Mouse (Mus musculus) cerebellum, adult 11 months (tissue): Measurements from ENCODE around the gene Col23a1.

Experiments used
- DNase-seq: peaks from one replicate; pipeline ENCODE4 v3.0.0; 2022

Col23a1 gene

DNA sequence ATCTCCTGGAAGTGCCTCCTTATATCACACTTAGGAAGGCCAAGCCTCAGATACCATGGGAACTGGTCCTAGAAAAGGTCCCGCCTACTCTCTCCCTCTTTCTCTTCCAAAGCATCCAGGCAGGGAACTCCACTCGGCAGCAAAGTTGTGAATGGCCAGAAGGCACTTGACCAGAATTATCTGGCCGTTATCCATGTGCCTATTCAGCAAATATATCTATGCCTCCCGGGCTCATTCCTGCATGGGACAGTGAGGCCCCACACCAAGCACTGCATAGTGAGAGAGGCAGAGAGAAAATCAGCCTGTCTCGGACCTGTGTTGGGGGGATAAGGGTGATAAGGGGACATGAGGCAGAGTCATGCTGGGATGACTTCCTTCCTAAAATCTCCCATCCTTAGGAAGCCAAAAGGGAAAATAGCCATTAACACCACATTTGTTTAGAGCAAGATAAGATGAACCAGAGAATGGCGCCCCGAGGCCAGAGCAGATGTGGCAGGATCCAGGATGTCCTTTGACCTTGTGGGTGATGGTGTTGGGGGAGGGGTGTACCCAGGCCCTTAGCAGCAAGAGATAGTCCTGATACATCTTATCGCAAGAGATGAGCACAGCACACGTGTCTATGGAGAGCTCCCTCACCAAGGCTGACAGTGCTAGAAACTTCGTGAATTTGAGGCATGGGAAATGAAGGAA, 196.2 kb downstream of the Col23a1 start:
- no peak for DNase-seq

DNA sequence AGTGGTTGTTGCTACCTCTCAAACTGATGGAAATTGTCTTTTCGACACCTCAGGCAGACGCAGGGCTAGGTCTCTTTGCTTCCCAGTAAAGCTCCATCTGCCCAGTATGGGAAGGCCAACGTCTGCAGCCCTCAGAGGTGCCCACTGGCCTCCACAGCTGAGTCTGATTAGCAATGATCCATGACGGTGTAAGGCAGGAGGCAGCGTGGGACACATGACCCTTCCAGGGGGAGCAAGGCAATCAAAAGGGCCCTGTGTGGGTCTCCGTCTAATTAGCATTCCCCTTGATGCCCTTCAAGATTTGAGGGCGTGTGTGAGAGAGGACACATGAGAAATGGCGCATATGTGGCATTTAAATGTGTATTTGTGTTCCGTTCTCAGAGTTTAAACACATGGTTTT, 199.1 kb downstream of the Col23a1 start:
- no peak for DNase-seq

DNA sequence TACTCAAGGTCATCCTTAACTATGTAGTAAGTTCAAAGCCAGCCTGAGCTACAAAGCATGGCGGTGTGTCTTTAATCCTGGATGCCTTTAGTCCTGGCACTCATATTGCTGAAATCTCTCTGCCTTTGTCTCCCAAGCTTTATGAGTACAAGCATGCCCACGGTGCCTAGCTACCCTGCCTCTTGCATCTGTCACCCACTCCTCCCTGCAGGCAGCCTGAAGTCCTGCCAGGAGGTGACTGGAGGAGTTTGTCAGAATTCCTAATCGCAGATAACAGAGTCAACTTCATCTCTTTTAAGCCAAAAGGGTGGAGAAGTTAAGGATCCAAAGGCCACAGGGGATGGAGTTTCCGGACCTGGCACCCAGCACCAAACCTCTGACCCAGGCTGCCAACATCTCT, 203.7 kb downstream of the Col23a1 start:
- DNase-seq: no peak

DNA sequence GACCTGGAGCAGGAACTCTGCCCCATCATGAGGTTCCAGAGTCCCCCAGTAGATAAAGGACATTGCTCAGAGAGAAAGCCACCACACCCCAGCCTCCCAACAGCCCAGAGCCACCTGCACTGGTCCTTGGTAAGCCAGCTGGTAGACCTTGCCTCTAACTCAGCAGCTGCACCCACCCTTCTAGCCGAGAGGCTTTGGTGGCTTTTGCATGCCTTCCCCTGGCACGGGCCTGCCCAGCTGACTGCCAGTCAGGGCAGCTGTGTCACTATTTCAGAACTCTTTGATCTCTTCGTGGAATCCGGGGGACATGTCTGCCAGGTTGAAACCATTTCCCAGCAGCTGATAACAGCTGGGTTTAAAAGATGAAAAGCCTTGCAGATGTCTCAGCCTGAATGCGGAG, 204.5 kb downstream of the Col23a1 start:
- DNase-seq: no peak

DNA sequence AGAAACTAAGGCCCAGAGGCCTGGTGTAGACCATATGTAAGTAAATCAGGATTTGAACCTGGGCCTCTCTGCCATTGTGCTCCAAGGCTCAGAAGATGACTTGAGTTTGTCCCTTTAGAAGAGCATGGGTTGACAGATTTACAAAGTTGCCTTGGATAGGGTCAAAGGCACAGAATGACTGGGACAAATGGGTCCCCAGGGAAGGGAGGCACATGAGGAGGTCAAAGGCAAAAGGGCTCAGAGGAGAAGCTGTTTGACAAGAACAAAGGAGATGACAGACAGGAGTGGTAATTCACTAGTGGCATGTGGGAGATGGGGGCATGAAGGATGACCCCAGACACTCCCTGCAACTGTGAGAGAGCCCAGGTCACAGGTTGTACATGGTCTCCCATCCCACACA, 210.1 kb downstream of the Col23a1 start:
- DNase-seq: no peak

DNA sequence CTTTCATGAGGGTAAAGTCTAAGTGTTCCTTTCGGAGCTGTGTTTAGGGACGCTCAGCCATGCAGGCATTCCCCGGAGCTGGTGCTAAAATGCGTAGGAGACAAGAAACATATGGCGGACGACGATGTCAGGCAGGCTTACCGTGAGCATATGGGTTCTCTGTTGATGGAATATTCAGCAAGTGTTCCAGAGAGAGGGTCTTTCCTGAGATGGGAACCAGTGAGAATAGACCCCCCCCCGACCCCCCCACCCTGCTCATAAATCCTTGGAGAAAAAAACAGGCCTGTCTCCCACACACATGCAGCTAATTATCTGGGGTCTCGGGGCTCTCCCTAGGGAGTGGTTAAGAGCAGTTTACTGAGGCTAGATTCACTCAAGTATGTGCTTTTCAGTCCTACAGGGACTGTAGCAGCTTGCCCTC, 212.7 kb downstream of the Col23a1 start:
- no peak for DNase-seq

DNA sequence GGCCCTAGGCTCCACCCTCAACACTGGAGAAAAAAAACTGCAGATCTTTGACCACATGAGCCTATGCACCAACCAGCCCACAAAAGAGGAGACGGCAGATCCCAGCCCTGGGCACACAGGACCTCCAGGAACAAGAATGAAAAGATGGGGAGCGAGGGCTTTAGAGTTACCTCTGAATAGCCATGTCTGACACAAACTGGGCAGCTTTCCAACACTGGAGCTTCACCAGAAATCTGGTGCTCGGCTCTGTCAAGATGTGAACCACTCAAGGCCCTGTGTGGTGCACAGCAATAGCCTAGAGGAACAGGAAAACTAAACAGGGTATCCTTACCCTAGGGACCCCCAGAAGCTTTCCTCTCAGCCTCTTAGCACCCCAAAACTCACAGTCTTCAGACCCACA, 215.2 kb downstream of the Col23a1 start:
- DNase-seq: no peak

DNA sequence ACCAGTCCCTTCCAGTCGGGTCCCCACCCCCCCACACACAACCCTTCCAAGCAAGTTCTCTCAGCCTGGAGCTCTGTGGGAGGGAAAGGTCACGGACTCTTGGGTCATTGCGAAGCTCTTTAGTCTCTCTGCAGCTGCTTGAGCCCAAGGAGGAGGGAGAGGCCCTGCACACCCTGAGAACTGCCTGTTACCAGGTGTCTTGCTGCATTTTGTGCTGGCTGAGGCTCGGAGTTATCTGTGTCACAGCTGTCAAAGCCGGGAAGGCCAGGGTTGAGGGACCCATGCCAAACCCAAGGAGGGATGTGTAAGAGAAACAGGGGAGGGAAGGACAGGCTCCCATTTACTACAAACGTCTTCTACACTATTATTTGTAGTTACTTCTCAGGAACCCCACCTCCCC, 218.3 kb downstream of the Col23a1 start:
- no peak for DNase-seq

DNA sequence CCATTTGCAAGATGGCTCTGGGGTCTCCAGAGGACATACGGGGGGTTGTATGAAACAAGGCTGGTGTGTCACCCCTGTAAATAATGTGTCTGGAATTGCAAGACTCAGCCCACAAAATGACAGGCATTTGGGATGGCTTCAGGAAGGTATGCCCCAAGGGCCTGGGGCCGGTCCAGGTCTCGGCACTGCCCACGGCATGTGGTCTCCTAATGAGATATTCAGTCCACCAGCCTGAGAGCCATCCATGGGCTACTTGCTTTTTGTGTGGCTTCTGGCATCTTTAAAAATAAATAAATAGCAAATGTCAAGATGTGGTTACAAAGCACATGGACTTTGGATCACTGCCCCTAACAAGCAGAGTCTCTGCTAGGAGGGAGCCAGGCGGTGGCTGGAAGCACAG, 219.5 kb downstream of the Col23a1 start:
- DNase-seq: no peak

DNA sequence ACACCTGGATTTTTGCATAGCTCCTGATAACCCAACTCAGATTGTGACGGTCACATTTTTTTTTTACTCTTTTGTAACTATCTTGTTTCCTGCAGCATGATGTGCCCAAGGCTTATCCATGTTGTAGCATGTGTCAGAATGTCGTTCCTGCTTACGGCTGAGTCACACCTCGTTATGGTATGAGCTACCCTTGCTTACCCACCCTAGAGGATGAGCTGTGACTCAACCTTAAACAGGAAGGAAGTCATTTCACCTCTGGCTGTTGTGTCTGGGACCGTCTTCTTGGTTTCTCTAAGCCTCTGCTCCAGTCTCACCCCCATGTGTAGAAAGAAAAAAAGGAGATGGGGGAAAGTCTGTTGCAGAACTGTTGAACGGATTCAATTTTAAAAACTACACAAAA, 223.3 kb downstream of the Col23a1 start:
- DNase-seq: no peak

DNA sequence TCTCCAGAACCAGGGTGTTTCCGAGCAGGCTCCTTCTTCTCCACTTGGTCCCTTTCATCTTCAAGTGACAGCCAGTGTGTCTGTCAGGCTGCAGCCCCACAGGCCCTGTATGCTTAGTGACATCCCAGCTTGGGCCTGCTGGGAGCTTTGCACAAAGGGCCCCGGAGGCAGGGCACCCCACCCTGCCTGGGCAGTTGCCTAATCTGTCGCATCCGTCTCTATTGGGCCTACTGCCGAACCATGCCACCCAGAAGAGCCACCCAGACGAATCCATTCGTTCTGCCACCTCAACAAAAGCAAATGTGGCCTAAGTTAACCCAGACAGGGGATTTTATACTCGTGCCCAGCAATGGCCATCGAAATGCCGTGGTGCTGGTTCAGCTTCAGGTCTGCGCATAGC, 225.6 kb downstream of the Col23a1 start:
- no peak for DNase-seq

DNA sequence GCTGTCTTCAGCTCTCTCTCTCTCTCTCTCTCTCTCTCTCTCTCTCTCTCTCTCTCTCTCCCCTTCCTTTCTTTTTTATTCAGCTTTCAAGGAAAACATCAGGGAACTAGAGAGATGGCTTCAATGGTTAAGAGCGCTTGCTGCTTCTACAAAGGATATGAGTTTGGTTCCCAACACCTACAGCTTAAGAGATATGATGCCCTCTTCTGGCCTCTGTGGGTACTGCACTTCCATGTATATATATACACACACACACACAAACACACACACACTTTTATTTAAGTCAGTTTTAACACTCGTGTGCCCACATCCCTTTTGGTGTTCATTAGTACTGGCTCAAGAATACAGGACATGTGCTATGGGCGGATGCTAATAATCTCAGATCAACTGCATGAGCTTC, 228.4 kb downstream of the Col23a1 start:
- DNase-seq: no peak

DNA sequence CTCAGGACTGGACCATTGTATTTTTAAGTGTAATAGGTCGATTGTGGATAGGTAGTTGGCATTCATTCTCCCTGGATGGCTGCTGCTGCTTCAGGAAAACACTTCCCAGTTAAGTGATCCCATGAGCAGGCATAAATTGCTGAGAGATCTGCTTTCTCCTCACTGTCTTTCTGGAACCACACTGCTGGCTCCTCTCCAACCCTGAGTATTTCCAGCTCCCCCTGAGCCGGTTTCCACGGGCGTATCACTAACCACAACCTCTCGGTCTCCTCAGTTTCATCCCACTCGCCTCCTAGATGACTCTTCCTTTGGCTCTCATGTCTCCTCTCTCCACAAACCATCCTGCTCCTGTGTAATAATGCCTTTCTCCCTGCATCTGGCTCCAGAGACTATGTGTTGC, 228.9 kb downstream of the Col23a1 start:
- DNase-seq: no peak

DNA sequence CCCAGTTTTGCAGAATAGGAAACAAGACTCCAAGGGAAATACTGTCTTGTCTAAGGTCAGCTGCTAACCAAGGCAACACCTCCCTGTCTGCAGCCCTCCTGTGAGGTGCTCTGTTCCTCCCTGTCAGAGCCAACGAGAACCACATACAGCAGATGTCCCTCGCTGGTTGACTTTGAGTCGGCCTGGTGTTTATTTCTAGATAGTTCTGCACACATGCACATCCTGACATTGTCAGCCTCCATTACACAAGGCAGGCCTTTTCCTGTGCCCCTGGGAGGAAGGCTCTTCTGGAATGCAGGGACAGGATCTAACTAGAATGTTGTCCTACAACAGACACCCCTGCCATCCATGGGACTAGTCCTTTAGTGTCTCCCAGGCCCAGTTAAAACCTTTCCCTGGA, 231.7 kb downstream of the Col23a1 start:
- DNase-seq: no peak

DNA sequence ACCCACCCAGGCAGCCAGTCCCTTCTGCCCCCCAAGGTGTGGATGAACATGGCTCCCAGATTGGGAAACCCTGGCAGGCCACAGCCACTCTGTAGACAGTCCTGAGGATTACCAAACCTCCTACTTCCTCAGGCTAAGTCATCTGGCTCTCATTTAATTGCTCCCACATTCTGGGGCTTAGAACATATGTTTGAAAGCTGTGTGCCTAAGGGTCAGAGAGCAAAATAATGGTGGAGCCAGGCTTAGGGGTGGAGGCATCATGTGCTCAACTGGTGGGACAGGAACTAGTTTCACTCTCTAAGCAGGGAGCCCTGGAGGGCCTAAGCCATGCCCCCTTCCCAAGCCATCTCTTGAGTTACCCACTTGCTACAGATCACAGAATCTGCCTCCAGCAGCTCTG, 233.5 kb downstream of the Col23a1 start:
- no peak for DNase-seq

DNA sequence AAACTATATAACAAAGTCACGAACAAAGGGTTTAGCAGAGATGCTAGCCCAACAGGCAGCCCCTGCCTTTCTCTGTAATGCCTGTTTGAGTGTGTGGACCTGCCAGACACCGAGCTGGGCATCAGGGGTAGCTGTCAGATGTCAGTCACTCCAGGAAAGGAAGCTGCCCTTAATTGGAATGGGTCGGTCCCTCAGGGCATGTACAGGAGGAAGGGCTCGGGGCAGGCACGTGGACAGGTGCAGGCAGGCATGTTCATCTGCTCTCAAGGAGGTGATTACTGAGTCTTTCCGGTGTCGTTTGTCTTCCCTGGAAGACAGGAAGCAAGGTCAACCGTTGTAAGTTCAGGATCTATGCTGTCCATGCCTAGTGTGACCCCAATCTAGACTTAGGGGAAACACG, 233.9 kb downstream of the Col23a1 start:
- no peak for DNase-seq

DNA sequence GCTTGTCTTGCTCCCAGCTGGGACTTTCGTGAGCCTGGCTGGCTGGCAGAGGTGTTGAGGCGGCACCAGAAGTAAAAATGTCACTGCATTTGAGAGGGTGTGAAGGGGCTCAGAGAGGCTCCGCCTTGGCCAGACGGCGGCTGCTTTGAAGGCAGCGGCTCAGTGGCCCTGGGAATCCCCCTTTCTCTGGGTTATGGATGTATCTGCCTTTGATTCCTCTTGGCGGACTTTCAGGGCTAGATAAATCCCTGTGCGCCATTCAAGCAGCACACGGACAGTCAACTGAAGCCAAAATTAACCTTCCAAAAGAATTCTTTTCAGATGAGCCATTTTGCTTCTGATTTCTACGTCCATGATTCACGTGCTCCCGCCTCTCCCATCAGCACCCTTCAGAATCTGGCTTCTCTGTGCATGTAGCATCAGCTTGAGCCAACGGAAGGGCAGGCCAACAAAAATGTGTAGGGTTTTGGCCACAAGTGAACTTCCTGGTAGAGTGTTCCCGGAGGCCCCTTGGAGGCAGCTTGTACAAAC, 237.0 kb downstream of the Col23a1 start:
- no peak for DNase-seq

DNA sequence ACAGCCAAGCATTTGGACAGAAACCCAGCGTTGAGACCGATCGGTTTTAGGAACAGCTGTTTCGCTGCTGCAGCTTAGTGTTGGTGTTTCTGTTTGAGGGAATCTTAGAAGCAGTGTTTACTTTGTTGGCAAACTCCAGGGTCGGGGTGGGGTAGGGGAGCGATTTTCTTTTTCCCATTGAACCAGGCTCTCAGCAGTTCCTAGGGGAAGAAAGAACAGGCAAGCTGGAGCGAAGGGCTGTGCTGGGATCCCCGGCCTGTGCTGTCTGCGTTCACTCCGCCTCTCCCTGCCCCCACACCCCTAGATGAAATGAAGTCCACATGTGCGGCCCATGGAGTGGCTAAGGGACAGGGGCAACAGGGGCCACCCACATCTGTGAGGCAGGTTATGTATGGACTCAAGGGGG, 243.4 kb downstream of the Col23a1 start:
- no peak for DNase-seq

DNA sequence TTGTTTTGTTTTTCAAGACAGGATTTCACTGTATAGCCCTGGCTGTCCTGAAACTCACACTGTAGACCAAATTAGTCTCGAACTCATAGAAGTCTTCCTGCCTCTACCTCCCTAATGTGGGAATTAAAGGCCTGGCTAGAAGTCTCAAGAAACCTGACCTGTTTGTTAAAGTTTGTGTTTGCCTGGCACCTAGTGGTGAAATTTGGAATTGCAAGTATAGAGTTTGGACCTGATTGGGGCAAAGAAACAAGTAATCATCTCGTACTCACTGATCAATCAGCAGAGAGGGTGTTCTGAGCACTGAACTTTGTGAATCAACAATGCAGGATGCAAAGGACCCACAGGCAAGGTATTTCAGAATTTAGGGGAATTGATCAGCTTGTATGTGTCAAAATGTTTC, 244.6 kb downstream of the Col23a1 start:
- peak; percentile 27 for DNase-seq

DNA sequence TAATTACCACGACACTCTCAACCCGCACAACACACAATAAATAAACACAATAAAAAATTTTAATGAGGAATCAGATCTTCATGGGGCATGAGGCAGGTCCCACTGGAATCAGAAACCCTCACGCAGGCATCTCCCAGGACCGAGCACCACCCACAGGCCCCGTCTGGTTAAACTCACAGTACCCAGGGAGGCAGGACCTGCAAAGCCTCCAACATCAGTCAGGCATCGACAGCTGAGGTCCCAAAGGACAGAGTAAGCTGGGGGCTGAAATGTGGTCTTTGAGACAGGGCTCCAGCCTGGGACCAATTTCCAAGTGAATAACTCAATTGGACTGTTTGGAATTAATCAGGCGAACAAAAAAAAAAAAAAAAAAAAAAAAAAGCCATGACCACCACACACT, 248.7 kb downstream of the Col23a1 start:
- no peak for DNase-seq

DNA sequence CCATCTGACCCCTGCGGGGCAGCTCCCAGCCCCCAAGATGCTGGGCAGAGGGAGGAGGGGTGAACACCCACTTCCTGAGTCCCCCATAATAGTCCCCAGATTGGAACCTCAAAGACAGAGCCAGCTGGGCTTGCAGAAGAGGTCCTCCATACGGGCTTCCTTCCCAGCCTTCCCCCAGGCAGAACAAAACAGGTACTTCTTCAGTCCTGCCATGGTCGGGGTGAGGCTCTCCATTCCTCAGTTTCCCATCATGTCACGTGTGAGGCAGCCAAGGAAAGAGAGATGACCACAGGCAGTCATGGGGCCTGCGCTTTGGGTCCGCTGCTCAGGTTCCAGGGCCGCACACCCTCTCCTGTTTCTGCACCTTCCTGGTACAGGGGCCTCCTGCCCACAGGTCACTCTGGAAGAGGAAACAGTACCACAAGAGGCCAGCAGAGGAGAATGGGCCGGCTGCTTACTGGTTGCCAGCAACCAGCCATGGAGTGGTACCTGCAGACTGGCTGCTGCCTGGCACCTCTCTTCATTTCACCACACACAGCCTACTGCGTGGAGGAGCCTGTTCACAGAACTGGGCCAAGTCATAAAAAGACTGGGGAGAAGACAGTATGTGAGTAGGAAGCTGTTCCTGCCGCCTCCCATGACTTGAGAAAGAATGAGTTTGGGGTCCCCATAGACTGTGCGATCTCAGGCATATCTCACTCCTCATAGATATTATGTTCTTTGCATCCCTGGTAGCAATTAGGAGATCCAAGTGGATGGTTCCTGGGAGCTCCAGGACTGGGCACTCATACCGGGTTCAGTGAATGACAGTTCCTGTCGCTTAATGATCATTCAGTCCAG, 249.4 kb downstream of the Col23a1 start:
- no peak for DNase-seq

DNA sequence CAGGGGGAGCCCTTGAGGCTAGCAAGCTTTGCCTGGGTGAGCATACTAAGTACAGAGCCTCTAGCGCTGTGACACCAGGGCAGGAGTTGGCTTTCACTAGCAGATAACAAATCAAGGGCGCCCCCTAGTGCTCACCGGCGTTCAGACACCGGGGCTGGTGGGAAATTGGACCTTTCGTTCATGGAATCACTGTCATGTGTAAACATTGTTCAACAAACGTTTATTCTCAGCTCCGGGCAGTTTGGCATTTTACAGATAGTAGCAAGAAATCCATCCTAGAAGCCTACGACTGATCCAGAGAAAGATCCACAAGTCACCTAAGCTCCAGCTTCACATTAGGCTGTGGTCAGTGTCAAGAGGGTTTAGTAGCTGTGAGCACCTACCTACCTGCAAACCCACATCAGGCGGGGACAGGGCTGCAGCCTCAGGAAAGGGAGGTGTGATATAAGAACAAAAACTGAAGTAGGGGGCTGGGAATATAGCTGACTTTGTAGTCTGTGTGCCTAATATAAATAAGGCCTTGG, 250.1 kb downstream of the Col23a1 start:
- DNase-seq: peak; percentile 88

DNA sequence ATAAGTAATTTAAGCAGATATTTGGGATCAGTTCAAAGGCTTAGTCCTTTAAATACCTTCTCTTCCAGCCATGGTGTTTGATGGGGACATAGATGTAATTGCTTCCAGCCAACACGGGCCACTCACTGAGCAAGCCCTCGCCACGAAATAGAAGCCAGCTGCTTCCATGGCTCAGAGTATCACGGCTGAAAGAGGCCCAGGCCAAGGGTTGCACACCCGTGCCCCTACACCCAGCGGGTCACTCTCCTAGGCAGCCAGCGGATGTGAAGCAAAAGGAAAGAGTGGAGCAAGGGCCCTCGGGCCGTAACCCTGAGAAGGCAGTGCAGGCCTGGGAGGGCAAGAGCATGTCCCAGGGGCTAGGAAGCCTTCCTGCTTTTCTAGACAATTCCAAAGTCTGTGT, 252.7 kb downstream of the Col23a1 start:
- DNase-seq: no peak

DNA sequence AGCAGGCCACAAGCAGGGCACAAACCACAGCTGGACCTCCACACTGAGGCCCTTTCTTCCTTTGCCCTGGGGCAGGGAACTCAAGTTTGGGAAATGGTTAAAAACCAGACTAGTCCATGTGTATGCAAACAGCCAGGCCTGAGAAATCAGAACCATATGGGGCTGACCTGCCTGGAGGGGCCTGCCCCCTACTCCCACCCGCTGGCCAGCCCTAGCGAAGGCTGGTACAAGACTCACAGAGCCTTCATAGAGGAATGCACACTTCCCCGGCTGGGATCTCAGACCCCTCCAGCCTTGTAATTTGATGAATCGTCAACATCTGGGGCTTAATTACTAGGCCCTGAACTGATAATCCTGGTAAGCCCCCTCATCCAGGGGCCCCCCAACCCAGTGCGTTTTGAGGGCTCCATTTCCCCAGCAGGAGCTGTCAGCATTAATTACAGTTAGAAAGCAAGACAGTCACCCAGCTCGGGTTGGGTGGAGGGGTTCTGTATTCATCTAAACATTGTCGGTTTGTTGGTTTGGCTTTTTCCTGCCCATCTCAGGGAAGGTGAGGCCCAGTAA, 253.8 kb downstream of the Col23a1 start:
- DNase-seq: no peak
